Mouse (Mus musculus) skeletal muscle tissue, postnatal 0 days (tissue): ENCODE data around the gene Pdzrn4. TPM values are rescaled to one million over a fixed set of nuclear protein-coding genes. Genes with fewer than 3 reads are reported as not detected.

Experiments used
- polyA plus RNA-seq: library from polyadenylated mRNA; unstranded; fragments of >200 nt; fragmentation: Nextera tagmentation; extraction: Ambion mirVana; gene quantifications from 2 replicates; pipeline ENCODE4 v1.2.1, GENCODE M21; 2015

Pdzrn4 gene
- 2.0 and 2.5 TPM in 2 replicates for polyA plus RNA-seq

GRCm38 (mm10) chr15:92396770-92397608 is at the start of gene Pdzrn4:
Pdzrn4 (plus strand) TSS chr15:92396881.

